Mouse (Mus musculus): ENCODE data around the gene Mef2d. TPM values are rescaled to one million over a fixed set of nuclear protein-coding genes. Genes with fewer than 3 reads are reported as not detected.

The Mef2d gene
- 100 to 1,000 TPM; 111 to 122 TPM for total RNA-seq (2021)

GRCm38 (mm10) chr3:88141787-88142523, at the start of gene Mef2d:
Gene Mef2d (plus strand): TSS chr3:88142372.
- intact Hi-C loops (cut with DNase I) = loop anchor here (2.0 kb wide), 1 partner anchor 33 kb away; no protein-coding TSS in a partner anchor
- peak; percentile 91 for DNase-seq (ENCODE audit: low spot score)

GRCm38 (mm10) chr3:88094126-88094525, 48.0 kb upstream of the Mef2d start:
- DNase-seq (ENCODE audit: low spot score) = no peak
- intact Hi-C loops (cut with DNase I) = no loop called here

- intact Hi-C loops (cut with DNase I) = no loop called here
These were observed 44.5 kb upstream of the Mef2d start for GRCm38 (mm10) chr3:88097666-88098065.

GRCm38 (mm10) chr3:88100251-88100650, 41.9 kb upstream of the Mef2d start:
- DNase-seq (ENCODE audit: low spot score) = no peak
- intact Hi-C loops (cut with DNase I) = no loop called here

More at GRCm38 (mm10) chr3:88097666-88098065, 44.5 kb upstream of the Mef2d start:
- no peak for DNase-seq (ENCODE audit: low spot score)

- no peak for DNase-seq (ENCODE audit: low spot score)
These were observed 40.4 kb upstream of the Mef2d start for GRCm38 (mm10) chr3:88101736-88102135.

GRCm38 (mm10) chr3:88102196-88102595, 40.0 kb upstream of the Mef2d start:
- DNase-seq (ENCODE audit: low spot score) = no peak
- intact Hi-C loops (cut with DNase I) = no loop called here

More at GRCm38 (mm10) chr3:88101736-88102135, 40.4 kb upstream of the Mef2d start:
- intact Hi-C loops (cut with DNase I) = no loop called here

- DNase-seq (ENCODE audit: low spot score) = no peak
- intact Hi-C loops (cut with DNase I) = no loop called here
These were observed 39.6 kb upstream of the Mef2d start for GRCm38 (mm10) chr3:88102611-88103010.

GRCm38 (mm10) chr3:88106126-88106525, 36.0 kb upstream of the Mef2d start:
- intact Hi-C loops (cut with DNase I) = no loop called here
- DNase-seq (ENCODE audit: low spot score) = no peak

- DNase-seq (ENCODE audit: low spot score) = no peak
- intact Hi-C loops (cut with DNase I) = no loop called here
These were observed 33.0 kb upstream of the Mef2d start for GRCm38 (mm10) chr3:88109126-88109525.

- intact Hi-C loops (cut with DNase I) = no loop called here
- DNase-seq (ENCODE audit: low spot score) = no peak
These were observed 27.8 kb upstream of the Mef2d start for GRCm38 (mm10) chr3:88114396-88114795.

GRCm38 (mm10) chr3:88120117-88120651, 22.0 kb upstream of the Mef2d start:
- peak; percentile 53 for DNase-seq (ENCODE audit: low spot score)
- intact Hi-C loops (cut with DNase I) = loop anchor here (2.0 kb wide), 2 partner anchors 17 to 33 kb away; no protein-coding TSS in a partner anchor

- intact Hi-C loops (cut with DNase I) = loop anchor here (2.0 kb wide), 2 partner anchors 15 to 35 kb away; no protein-coding TSS in a partner anchor
- DNase-seq (ENCODE audit: low spot score) = no peak
These were observed 20.7 kb upstream of the Mef2d start for GRCm38 (mm10) chr3:88121164-88122131.

- DNase-seq (ENCODE audit: low spot score) = no peak
- intact Hi-C loops (cut with DNase I) = no loop called here
These were observed 17.0 kb upstream of the Mef2d start for GRCm38 (mm10) chr3:88125195-88125594.

GRCm38 (mm10) chr3:88126181-88126580, 16.0 kb upstream of the Mef2d start:
- no peak for DNase-seq (ENCODE audit: low spot score)
- intact Hi-C loops (cut with DNase I) = no loop called here

GRCm38 (mm10) chr3:88127636-88128035, 14.5 kb upstream of the Mef2d start:
- DNase-seq (ENCODE audit: low spot score) = no peak
- intact Hi-C loops (cut with DNase I) = loop anchor here (2.0 kb wide), 1 partner anchor 37 kb away; no protein-coding TSS in a partner anchor

- intact Hi-C loops (cut with DNase I) = loop anchor here (2.0 kb wide), 1 partner anchor 37 kb away; no protein-coding TSS in a partner anchor
- no peak for DNase-seq (ENCODE audit: low spot score)
These were observed 14.1 kb upstream of the Mef2d start for GRCm38 (mm10) chr3:88128056-88128455.

GRCm38 (mm10) chr3:88129006-88129405, 13.2 kb upstream of the Mef2d start:
- intact Hi-C loops (cut with DNase I) = loop anchor here (2.0 kb wide), 1 partner anchor 38 kb away; no protein-coding TSS in a partner anchor

GRCm38 (mm10) chr3:88131071-88131470, 11.1 kb upstream of the Mef2d start:
- DNase-seq (ENCODE audit: low spot score) = no peak
- intact Hi-C loops (cut with DNase I) = loop anchor here (5.0 kb wide), 1 partner anchor 41 kb away; no protein-coding TSS in a partner anchor

More at GRCm38 (mm10) chr3:88129006-88129405, 13.2 kb upstream of the Mef2d start:
- no peak for DNase-seq (ENCODE audit: low spot score)

- no peak for DNase-seq (ENCODE audit: low spot score)
- intact Hi-C loops (cut with DNase I) = loop anchor here (5.0 kb wide), 1 partner anchor 40 kb away; no protein-coding TSS in a partner anchor
These were observed 9.7 kb upstream of the Mef2d start for GRCm38 (mm10) chr3:88132492-88132891.

Data from heart, postnatal 25 days (tissue).